Mouse (Mus musculus) heart, adult 11 months (tissue): ENCODE data around the gene Gm11487.
"Not testable (repeated sequence)": the region's sequence is repeated elsewhere in the genome, so short reads cannot be mapped to it uniquely, and the experiment has no call there.

Source experiments
- DNase-seq: peaks from one replicate; pipeline ENCODE4 v3.0.0; 2022

The Gm11487 gene

DNA sequence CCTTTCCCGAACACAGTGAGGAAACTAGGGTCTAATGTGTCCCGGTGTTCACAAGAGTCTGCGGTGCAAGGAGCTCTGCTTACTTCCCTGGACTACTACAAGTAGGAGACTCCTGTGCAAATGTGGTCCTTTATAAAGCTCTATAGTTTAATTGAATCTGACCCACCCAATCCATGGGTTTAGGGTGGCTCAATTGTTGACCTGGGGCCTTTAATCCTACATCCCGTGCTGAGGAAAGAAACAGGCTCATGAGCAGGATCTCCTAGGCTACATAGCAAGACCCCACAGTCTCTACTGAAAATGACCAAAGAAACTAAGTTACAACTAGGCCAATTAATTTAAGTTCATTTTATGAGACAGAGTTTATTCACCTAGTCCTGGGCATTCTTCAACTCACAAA is at the start of gene Gm11487:
TSS of gene Gm11487 (minus strand) at position 101 of the 400 bp plus-strand sequence.
- not testable (repeated sequence) for DNase-seq

DNA sequence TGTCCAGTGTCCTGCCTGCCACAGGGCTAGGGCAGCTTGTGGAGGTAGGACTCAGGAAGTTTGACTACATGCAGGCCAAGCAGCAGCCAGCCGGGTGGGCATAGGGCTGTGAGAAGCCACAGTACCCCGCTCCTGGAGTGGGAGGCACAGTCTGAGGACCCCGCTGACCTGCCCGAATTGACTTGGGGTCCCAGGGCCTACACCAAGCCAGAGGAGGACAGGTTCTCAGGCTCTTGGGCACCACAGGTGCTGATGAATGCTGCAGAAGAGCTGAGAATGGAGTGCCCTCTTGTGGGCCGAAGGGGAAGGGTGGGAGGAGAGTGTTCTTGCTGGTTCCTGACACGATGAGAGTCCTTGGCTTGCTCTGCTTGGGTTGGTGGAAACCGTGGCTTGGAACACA is 39.8 kb upstream of the Gm11487 start:
- no peak for DNase-seq

DNA sequence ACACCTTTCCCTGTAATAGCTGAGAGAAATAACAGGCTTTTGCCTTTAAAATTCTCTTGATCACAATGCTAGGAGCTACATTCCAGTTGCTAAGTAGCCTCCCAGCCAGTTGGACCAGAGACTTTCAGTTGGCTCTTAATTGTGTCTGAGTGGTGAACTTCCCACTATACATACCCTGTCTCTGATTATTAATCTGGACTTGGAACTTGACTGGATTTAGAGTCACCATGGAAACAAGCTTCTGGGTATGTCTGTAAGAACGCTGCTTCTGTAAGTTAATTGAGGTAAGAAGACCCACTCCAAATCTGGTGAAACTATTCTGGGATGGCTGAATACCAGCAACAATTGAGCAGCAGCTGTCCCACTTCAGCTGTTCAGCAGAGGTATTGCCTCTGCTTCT is 37.7 kb upstream of the Gm11487 start:
- no peak for DNase-seq

DNA sequence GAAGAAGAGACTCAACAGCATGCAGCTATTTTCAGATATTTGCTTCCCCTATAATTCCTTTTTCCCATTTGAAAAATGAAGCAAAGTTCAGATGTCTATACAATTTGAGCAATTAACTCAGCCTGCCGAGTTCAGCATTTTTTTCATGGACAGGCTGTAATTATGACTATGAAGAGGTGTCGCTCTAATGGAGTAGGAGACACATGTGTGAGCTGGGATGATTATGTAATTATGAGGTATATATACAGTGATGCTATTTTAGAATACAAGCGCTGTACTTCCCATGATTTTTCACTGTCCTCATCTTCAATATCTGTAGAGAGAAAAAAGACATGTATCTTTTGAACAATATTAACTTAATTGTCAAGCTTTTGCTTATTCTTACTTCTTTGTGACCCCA is 21.0 kb upstream of the Gm11487 start:
- DNase-seq, result no peak

DNA sequence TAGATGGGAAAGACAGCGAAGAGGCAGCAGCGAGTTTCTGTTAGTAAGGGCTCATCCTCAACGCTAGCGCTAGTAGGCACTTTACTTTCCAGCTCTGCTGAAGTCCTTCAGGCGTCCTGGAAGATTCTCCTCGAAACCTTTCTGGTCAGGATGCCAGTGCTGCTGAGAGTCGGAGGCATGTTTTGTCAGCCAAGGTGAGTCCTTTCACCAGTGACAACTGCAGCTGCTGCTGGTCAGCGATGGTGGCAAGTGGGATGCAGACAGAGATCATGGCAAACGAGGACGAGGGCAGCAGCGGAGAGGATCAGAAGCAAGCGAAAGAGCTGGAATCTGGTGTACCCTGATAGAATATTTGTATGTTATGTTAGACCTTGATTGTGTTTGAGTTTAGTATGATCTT is 18.2 kb upstream of the Gm11487 start:
- DNase-seq, result peak; percentile 84

DNA sequence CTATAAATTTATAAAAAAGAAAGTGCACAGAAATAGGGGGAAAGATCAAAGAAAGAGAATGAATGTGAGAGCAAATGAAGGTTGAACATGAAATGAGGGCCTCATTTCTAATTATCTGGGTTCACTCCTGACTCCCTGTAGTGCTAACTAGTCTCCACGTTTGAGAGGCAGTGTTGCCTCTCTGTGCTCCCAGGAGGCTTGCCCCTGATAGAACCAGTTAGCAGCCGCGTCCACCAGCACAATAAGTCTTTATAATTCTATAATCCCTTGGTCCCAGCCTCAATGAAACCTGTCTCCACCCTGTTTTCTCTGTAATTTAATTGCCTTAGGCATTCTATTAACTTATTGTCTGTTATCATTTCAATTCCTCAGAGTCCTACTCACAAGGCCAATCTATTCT is 38.3 kb downstream of the Gm11487 start:
- no peak for DNase-seq
